Mouse (Mus musculus): ENCODE results near the gene Cdc5l.

DNA sequence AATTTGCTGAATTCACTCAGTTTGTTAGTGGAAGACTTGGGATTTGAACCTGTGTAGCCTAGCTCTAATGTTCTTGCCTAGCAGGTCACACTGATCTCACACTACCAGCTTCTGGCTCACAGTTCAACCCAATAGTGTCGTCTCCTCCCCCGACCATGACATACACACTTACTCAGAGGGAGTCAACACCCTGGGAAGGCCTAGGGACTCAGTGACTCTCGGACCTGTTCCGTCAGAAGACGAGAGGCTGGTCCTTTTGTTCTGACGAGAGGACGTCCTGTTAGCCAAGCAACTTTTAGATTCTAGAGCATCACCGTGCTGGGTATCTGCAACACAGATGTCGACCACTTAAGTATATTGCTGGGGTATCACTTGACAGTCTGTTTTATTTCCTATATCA, 30.7 kb upstream of the Cdc5l start:
- TF ChIP-seq CTCF (IDR thresholded peaks at IDR 0.05; ENCODE audit: low read depth, low read length) (no peak), POLR2A (IDR thresholded peaks at IDR 0.05; ENCODE audit: insufficient read depth, low read length) (no peak)
